Mouse (Mus musculus) kidney, adult 8-10 months (tissue): Measurements from ENCODE around the gene Clcn6.

Source experiments
- DNase-seq, 2 experiments: peaks; one replicate each; pipeline ENCODE4 v3.0.0; 2022

The Clcn6 gene

DNA sequence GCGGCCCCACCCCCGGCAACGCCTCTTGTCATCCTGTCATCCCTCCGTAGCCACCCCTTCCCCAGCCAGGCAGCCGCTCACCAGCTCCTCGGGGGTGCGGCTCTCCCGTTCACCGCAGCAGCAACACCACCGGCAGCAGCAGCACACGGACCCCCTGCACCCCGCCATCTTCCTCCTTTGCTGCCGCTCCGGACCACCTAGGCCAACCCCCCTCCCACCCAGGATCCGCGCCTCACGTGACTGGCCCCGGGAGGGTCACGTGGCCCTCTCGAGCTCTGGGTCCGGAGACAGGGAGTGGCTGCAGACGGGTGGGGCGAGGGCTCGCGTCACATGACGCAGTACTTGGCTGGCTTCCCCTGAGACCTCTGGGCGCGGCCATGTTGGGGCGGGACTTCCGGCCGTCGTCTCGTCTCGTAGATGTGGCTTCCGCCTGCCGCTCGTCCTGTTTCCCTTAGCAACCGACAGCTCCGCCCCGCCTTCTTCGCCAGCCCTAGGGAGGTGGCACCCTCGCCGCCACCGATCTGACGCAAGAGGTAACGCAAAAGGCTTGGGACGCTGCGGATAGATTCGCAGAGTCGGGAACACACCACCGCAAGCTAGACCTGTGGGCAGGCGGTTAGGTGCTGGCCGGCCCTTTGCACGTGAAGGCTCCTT is at the start of gene Clcn6, which contains the start of gene Mthfr:
TSS of gene Clcn6 (minus strand) at position 222 of the 654 bp plus-strand sequence.
TSS of gene Mthfr (plus strand) at position 478 of the 654 bp plus-strand sequence.
- DNase-seq, result peak; percentile 99

DNA sequence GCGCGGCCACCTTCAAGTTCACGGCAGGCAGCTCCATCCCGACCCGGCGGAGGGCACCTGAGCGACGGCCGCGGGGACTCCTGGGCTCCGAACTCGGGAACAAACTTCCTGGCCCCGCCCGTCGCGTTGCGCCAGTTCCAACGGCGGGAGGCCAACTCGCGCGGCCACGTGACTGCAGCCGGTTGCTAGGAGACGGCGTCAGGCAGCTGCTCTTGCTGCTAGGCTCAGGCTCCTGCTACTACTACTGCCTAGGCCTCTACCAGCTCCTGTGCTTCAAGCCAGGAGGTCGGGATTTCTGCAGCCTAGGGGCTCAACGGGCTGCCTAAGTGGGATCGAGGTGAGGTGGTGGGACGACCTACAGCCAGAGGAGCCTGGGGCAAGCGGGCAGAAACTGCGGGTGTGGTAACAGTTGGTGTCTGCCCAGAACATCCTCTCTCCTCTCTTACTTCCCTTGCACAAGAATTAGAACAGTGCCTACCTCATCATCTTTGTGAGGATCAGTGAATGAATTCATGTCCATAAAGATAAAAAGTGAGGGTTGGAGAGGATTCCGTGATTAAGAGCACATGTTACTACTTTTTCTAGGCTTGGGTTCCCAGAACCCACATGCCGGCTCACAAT is 49.4 kb upstream of the Clcn6 start, which contains the start of gene Agtrap:
TSS of gene Agtrap (minus strand) at position 125 of the 621 bp plus-strand sequence.
- DNase-seq, result peak; percentile 95 to 97

DNA sequence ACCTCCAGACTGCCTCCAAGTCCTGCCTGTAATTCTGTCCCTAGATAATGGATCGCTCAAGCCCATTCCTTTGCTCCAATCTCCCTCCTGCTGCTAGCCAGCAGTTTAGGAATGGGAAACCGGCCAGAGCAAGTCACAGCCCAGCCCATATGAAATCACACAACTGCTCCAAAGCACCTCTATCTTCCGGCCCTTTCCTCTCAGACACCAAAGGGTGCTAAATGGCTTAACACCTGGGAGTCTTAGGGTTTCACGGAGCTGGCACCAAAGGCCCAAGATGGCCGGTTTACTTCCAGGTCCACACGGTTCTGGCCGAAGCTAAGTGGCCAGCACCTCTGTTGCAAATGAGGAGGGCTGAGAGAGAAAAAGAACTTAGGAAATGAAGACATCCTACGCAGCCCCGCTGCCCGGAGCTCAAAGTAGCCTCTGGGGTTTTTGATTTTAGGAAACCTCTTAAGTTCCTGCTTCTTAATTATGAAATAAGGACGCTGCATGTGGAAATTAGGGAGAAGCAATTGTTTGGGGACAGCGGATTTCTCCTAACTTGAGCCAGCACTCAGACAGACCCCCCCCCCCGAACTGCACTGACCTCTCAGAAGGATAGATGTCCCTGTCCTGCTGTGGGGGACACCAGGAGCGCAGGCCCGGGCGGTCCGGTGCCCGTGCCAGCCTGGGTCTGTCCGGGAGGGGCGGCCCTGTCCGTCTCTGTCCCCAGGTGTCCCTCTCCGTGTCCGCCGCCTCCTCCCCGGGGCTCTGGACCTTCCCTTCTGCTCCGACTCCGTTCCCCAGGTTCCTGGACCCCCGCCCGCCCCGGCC is 48.7 kb upstream of the Clcn6 start:
- peak; percentile 50 to 71 for DNase-seq

DNA sequence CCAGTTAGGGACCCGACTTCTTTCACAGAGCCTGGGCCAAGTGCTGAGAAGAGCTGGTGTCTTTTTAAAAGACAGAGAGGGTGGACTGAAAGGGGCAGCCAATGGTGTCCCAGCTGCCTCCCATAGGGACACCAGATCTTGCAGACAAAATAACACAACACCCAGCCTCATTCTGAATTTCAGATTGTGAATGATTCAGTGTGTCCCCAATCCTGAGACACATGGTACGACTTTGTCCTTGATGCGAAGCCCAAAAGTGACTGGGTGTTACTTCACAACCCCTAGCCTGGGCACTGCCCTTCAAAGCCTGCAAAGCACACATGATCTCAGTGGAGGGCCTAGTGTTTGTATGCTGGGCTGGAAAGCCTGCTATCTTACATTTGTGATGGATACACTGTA is 47.3 kb upstream of the Clcn6 start:
- no peak for DNase-seq

DNA sequence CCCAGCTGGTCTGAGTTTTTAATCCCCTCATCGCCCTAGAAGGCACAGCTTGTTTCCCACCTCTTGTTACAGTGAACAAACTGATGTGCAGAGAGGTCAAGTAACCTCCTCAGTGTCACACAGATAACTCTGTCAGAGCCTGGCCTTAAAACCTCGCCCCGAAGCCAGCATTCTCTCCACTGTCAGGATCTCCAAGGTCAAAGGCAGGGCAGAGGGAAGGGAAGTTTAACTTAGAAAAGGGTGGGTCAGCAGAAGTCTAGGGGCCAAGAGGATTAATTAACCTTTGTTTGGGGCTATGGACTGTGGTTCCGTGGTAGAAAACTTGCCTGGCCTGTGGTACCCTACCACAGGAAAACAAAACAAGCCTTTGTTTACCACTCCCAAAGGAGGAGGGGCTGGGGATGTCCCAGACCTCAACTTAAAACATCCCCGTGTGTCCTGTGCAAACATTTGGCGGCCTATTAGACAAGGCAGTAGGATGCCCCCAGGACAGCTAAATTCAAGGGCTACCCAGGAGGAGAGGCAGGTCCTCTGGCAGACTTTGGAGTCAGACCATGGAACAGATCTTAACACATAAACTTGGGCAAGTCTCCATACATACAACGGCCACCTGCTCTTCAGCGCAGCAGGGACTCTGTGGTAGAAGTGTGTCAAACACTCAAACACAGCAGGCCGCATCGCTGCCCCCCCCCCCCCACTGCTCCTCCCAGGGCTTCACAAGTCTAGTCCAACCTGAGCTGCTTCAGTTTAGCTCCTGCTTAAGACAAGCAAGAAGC is 46.7 kb upstream of the Clcn6 start:
- peak; percentile 45 to 53 for DNase-seq

DNA sequence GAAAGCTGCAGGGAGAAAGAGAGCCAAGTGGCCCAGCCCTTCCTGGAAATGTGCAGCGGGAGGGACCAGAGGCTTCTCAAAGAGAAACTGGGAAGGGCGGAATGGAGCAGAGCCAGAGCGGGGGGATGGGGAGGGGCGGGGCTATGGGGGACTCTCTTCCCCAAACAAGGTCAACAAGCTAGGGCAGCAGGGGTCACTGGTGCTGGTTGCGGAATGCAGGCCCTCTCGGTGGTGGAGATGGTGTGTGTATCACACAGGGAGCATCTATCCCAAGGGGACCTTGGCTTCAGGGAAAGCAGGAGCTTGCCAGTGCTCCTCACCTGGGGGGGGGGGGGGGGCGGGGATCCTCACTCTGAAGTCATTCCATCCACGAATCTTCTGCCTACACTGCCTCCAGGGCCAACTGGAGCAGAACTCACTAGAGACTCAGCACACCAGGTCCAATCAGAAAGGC is 45.7 kb upstream of the Clcn6 start:
- peak; percentile 52 to 58 for DNase-seq

DNA sequence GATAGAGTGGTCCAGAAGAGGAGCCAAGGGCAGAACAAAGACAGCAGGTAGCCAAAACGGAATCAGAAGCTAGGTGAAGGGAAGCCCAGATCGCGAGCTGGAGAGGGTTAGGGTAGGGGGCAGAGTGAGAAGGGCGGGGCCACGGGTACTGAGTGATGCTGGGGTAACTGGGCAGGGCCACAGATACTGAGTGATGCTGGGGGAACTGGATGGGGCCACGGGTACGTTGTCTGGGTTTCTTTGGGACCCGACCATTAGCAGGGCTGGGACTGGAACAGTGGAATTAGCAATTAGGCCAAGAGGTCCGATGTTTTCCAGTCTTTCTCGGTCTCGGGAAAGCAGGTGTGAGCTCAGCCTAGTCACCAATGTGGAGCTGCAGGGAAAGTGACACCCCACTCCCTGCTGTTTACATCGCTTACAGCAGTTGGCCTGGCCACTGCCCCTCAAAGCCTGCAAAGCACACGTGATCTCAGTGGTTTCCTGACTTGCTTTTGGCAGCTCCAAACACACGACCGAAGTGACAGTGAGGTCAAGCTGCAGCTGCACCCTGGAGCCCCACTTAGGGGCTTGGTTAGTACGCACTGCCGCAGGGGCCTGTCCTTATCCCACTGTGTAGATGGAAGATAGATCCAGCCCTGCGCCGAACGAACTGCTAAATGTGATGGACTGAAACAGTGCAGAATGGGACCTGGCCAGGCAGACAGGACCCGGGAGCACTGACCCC is 44.7 kb upstream of the Clcn6 start:
- DNase-seq, result peak; percentile 44 to 59

DNA sequence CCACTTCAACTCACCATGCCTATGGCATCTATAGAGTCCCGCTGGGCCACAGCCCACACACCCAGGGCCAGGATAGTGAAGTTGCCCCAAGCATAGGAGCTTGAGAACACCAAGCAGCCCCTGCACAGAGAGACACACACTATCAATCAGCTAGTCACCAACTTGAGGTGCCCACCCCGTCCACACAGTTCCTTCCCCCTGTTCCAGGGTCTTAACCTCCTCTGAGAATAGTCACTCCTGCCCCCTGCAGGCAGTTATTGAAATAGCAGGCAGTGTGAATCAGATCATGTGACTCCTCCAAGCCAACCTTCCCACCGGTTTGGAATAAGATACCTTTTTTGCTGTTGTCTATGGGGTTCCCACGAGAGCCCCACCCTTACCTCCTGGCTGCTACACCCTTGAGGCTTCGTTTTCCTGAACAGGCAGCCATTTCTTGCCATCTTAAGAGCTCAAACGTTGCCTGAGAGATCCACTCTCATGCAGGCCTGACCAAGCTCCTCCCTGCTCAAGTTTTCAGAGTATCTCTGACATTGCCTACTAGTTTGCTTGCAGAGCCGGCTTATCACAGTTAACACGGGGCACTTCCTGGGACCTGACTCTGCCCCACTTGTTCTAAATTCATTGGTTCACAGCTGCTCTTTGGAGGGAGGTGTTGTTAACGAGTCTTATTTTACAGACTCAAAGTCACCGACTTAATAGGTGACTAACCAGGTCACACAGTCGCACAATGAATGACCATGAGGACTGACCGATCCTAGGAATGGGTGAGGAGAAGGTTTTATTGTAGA is 43.8 kb upstream of the Clcn6 start:
- DNase-seq, result peak in 1 of 2 experiments; percentile 72

DNA sequence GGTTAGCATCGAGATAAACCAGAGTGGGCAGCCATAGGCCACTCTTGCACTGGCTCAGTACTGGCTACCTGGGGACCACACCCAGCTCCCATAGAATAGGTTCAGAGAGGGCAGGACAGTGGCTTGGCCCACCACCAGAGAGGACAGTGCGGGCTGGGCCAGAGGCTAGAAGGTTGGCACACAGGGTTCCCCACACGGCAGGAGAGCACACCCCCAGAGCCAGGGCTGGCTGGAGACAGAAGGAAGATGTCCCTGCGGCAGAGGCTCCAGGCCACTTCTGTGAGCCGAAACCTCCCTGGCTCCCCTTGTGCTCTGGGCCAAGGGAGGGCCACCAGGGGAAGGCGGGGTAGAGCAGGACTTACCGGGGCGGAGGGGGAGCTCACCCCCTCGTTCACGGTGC is 42.6 kb upstream of the Clcn6 start:
- DNase-seq, result no peak

DNA sequence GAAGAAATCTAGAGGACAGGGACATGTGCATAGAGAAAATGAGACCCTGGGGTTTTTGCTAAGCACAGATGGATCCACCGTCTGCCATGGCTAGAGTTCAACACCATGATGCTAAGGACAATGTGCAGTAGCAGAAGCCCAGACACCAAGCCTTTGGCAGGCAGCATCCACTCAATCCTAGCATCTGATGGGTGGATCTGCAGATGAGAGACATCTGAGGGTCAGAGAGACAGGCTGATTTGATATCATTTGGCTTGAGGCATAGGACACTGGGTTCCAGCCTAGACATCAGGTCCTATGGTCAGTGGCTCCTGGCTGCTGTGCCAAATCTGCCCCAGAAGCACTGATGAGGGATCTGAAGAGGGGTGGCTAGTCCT is 42.0 kb upstream of the Clcn6 start:
- DNase-seq, result no peak

DNA sequence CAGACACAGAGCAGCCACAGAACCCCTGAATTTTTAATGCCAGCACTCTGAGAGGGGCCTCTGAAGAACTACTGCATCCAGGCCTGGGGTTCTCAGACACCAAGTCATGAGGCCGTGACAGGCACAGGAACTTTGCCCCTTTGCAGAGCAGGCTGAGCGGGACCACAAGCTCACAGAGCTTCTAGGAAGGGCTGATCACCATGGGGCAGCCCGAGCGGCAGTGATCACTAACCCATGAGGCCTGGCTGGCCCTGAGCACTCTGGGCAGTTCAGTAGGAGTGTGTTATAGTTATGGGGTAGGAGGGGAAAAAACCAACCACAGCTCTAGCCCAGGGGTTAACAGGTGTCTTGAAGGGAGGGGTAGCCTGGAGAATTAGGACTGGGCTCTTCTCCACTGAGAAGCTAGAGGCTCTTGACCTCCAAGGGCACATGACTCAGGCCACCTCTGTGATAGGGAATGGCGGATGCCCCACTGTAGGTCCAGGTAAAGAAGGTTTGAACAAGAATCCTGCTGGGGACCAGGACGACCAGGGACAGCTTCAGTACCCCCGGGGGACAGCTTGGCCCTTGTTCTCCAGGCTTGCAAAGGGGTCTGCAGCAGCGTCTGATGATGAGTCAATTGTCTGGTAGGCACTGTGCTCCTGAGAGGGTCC is 41.4 kb upstream of the Clcn6 start:
- DNase-seq, result peak; percentile 50 to 56

DNA sequence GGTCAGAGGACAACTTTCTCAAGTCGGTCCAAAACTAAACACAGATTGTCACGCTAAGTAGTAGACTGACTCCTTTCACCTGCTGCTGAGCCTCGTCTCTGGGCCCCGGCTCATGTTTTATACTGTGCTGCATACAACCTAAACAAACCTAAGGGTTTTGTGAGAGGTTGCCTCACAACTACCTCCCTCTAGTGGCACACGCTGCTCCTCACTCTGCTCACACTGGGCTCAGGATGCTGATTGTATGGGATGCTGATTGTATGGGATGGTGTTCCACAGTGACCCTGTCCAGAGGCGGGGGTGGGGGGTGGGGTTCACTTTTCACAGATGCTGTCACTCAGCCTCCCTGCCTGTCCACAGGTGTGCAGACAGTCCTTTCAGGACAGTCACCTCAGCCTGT is 40.6 kb upstream of the Clcn6 start:
- no peak for DNase-seq

DNA sequence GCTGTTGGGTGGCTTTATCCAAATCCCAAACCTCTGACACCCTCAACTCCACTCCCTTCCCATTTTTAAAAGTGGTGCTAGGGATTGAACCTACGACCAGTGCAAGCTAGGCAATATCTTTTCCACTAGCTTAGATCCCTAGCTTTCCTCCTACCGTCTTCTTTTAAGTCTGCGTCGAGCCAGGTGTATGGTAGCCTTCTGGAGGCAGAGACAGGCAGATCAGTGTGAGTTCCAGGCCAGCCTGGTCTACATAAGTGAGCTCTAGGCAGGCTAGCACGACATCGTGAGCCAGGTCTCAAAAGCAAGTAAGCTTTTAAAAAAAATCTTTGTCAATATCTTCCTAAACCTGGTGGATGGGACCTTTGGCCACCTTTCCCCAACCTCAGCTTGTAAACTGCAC is 37.3 kb upstream of the Clcn6 start:
- no peak for DNase-seq

DNA sequence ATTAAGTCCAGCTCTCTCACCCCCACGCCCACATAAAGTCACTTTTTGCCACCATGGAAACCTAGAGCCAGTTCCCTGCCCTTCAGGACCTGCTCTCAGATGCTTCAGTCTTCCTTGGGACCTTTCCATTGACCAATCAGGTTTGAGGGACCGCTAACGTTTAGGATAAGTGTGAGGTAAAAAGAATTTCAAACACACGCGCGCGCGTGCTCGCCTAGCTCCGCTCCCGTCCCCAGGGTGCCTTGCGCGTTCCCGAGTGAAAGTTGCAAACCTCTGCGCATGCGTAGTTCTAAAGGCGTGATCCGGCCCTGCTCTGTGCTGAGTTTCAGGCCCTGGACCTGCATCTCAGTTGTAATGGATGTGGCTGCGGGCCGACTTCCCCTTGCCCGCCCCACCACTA is 36.6 kb upstream of the Clcn6 start:
- DNase-seq, result peak; percentile 57 to 75

DNA sequence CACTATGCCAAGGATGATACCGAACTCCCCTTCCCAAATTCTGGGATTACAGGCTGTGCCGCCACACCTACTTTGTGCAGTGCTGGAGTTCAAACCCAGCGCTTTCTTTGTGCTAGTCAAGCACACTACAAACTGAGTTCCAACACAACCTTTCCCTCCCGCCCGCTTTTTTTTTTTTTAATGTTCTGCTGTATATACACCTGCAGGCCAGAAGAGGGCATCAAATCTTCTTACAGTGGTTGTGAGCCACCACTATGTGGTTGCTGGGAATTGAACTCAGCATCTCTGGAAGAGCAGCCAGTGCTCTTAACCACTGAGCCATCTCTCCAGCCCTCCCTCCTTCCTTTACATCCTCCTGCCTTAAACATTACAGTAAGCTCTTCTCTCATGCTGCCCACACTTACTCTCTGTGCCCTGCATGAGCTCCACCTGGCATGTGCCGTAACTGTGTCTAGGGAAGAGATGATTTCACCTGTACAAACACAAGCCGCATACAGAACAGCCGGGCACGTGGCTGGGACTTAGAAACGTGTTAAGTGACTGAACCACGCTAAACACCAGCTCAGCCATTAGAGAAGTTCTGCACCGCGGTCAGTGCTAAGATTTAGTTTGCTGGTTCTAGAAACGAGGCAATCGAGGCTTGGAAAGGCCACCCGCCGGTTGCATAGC is 36.0 kb upstream of the Clcn6 start:
- DNase-seq, result no peak

DNA sequence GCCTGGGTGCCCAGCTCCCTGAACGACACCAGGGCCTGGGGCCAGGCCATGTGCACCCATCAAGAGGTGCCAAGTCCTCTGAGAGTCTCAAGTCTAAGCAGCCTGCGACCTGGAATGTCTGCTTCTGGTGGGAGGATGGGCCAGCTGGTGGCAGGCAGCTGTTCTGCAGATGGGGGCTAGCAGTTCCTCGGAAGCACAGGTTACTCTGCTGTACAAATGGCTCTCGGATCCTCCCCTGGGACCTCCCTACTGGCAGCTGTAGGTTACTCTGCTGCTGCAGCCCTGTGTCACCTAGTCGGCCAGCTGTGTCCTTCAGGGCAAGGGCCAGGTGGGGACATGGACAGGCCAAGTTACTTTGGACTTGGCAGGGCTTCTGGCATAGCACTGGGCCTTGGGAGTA is 32.9 kb upstream of the Clcn6 start:
- DNase-seq, result peak; percentile 39 to 51

DNA sequence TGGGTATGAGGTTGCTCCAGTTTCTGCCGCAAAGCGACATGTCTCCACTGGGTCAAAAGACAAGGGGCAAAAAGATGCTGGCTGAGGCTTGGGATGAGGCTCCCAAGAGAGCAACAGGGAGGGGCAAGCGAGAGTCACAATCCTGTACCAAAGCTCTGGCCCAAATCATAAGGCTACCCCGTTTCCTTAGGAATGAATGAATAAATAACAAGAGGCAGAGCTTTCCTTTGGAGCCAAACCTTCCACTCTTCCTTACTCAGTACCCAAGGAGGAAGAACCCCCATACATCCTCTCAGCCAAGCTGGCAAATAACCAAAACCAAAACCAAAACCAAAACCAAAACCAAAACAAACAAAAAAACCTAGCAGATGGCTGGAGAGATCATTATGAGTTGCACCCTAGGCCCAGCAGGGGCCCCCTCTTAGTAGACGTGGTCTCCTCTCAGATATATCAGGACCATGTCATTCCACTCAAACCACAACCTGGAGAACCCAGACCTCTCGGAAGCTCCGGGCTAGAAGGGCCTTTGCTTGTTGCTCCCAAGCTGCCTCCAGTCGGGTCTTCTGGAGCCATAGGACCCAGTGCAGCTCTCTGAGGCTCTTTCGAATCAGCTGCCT is 31.1 kb upstream of the Clcn6 start:
- no peak for DNase-seq

DNA sequence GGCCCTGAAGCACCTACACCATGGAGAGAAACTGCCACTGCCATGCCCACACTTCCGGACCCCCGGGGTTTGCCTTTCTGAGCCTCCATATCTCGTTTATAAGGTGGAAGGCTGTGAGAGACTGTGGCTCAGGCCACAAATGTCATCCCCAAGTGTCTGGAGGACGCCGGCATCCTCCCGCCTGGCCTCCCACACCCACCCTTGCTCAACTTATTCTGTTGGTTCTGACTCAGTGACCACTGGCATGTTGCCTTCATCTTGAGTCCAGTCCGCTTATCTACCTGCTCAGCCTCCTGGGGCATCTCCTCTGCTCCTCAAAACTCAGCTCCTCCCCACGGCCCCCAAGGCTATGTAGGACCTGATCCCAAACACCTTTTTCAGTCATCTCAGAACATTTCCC is 28.7 kb upstream of the Clcn6 start:
- no peak for DNase-seq

DNA sequence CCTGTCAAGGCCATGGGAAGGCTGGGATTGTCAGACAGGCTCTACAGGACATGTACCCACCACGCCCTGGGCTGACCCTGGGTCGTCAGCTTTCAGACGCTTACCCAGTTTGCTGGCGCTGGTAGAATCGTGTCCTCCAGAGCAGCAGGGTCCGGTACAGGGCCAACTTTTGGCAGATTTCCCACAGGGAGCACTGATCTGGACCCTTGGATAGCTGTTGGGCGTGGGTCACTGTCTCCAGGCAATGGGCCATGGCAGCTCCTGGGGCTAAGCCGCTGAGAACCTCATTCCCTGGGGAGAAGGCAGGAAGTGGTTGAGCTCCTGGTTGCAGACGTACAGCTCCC is 27.8 kb upstream of the Clcn6 start:
- peak; percentile 74 to 79 for DNase-seq
